Mouse (Mus musculus): ENCODE measurements around the gene Palm3.

DNA sequence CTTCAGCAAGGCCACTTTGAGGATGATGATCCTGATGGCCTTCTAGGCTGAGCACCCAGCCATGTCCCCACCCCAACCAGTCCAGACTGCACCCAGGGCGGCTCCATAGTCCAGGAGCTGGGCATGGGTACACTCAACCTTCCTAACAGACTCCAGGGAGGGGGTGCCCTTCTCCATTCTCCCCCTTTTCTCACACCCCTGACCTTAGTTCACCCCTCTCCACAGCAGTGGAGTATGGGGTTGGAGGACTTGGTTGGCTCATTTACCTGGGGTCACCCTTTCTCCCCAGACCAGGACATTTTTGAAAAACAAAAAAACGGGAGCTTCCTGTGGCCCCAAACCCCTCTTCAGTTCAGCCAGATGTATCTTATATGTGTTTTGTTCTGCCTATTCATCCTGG is 21.4 kb upstream of the Palm3 start:
- no peak for TF ChIP-seq POLR2A (IDR thresholded peaks at IDR 0.05; ENCODE audit: control insufficient read depth, extremely low read depth, insufficient read depth, low read length, poor library complexity)
- TF ChIP-seq CTCF (IDR thresholded peaks at IDR 0.05; ENCODE audit: borderline replicate concordance, control insufficient read depth, extremely low read depth, insufficient read depth, low read length, poor library complexity) = no peak

All from thymus, adult 2 months (tissue).